In genomic region chr2:90619648-90620047, GRCm38 (mm10) we compare ENCODE assay signal across 26 mouse cellular contexts.
"Had no signal": no experiment of that assay in that cellular context is flagged by ENCODE, and none has a peak within 500 bp of the region (broad histone marks: within the 10 kb centered on the region; RNA-seq: fewer than 3 reads in every experiment).

No protein-coding gene starts in this region.

- H3K9me3 ChIP-seq: heart, embryonic 13.5 days; heart, embryonic 15.5 days; hindbrain, embryonic 10.5 days; hindbrain, embryonic 12.5 days; kidney, embryonic 15.5 days; limb, embryonic 13.5 days; limb, embryonic 15.5 days; liver, embryonic 12.5 days had no signal

- H3K9ac ChIP-seq: heart, embryonic 13.5 days; heart, embryonic 15.5 days; hindbrain, embryonic 12.5 days; hindbrain, embryonic 14.5 days; kidney, embryonic 15.5 days; limb, embryonic 13.5 days; limb, embryonic 15.5 days; liver, embryonic 12.5 days; liver, embryonic 14.5 days had no signal

- H3K4me2 ChIP-seq: heart, embryonic 11.5 days; heart, embryonic 13.5 days; heart, embryonic 15.5 days; hindbrain, embryonic 12.5 days; hindbrain, embryonic 14.5 days; kidney, embryonic 15.5 days; limb, embryonic 13.5 days; limb, embryonic 15.5 days; liver, embryonic 12.5 days had no signal

- H3K4me3 ChIP-seq: heart, adult 2 months; heart, embryonic 13.5 days; heart, embryonic 15.5 days; hindbrain, embryonic 10.5 days; hindbrain, embryonic 12.5 days; kidney, embryonic 15.5 days; limb, embryonic 13.5 days; limb, embryonic 15.5 days; liver, embryonic 12.5 days had no signal

- H3K27me3 ChIP-seq: heart, embryonic 15.5 days; hindbrain, embryonic 12.5 days; kidney, embryonic 15.5 days; limb, embryonic 15.5 days had no signal

- H3K27ac ChIP-seq: heart, adult 2 months; heart, embryonic 13.5 days; heart, embryonic 15.5 days; hindbrain, embryonic 10.5 days; hindbrain, embryonic 12.5 days; hindbrain, embryonic 14.5 days; kidney, embryonic 15.5 days; kidney, postnatal 0 days; limb, embryonic 13.5 days; limb, embryonic 15.5 days; liver, embryonic 12.5 days; liver, embryonic 14.5 days had no signal

- DNase-seq: gastrocnemius, postnatal 14 days; gastrocnemius, postnatal 36 days; heart, adult 2 months; heart, postnatal 4 days; kidney, adult 11 months; kidney, adult 2 months; kidney, adult 9 months; kidney, postnatal 14 days; kidney, postnatal 36 days; layer of hippocampus, adult 9-11 months; layer of hippocampus, postnatal 36 days; left cerebral cortex, postnatal 4 days had no signal

- H3K4me1 ChIP-seq: heart, embryonic 15.5 days; hindbrain, embryonic 10.5 days; hindbrain, embryonic 12.5 days; limb, embryonic 13.5 days had no signal

- ATAC-seq: hindbrain, embryonic 16.5 days; inflammation-experienced regulatory T-cells, adult 6 months; liver, embryonic 12.5 days had no signal

- H3K36me3 ChIP-seq: heart, embryonic 13.5 days; heart, embryonic 15.5 days; hindbrain, embryonic 10.5 days; hindbrain, embryonic 12.5 days; kidney, embryonic 15.5 days; limb, embryonic 13.5 days; limb, embryonic 15.5 days; liver, embryonic 12.5 days had no signal
